Mouse (Mus musculus) T-helper 17 cell (primary cell): ENCODE measurements around the gene Pycard.

Experiments
- in situ Hi-C, 2 experiments: fragments of 300-600 bp; cut with MboI, MseI; formaldehyde crosslinking; loops; 1 replicate in 1 of 2; 2 replicates in 1 of 2; pipeline ENCODE4 v1.15.1; 2025; ENCODE audit warnings: high pct_unique_total_duplicates in 2 of 2

Pycard gene

GRCm38 (mm10) chr7:128004487-128005362, 11.1 kb upstream of the Pycard start:
- in situ Hi-C loops = loop anchor here in 1 of 2 experiments (25.0 kb wide), 1 partner anchor 208 kb away; the partner anchor contains the start of gene Cox6a2

- in situ Hi-C loops = loop anchor here in 1 of 2 experiments (25.0 kb wide), 1 partner anchor 208 kb away; the partner anchor contains the start of gene Cox6a2
Observed at GRCm38 (mm10) chr7:128004150-128004486, 10.5 kb upstream of the Pycard start.

DNA sequence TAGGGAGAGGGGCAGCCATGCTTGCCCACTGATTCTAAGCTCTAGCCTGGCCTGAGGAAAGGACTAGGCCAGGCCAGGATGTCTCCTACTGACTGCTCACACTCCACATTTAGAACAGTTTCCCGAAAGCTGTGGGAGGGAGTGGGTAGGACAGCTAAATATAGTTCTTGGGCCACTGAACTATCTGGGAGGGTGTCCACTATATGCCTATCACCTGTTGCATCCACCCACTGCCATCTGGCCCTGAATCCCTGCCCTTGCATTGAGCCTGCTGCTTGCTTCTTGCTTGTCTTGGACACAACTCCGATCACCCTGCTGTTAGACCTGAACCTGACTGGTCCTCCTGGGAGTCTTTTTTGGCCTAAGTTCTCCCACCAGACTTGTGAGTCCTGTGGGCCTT, 10.0 kb upstream of the Pycard start, which contains the start of gene Trim72:
TSS of gene Trim72 (plus strand) at position 262 of the 400 bp plus-strand sequence.
- in situ Hi-C loops = loop anchor here in 1 of 2 experiments (25.0 kb wide), 1 partner anchor 209 kb away; the partner anchor contains the start of gene Cox6a2

GRCm38 (mm10) chr7:128003098-128003497, 9.4 kb upstream of the Pycard start:
- in situ Hi-C loops = loop anchor here in 1 of 2 experiments (25.0 kb wide), 1 partner anchor 209 kb away; the partner anchor contains the start of gene Cox6a2

DNA sequence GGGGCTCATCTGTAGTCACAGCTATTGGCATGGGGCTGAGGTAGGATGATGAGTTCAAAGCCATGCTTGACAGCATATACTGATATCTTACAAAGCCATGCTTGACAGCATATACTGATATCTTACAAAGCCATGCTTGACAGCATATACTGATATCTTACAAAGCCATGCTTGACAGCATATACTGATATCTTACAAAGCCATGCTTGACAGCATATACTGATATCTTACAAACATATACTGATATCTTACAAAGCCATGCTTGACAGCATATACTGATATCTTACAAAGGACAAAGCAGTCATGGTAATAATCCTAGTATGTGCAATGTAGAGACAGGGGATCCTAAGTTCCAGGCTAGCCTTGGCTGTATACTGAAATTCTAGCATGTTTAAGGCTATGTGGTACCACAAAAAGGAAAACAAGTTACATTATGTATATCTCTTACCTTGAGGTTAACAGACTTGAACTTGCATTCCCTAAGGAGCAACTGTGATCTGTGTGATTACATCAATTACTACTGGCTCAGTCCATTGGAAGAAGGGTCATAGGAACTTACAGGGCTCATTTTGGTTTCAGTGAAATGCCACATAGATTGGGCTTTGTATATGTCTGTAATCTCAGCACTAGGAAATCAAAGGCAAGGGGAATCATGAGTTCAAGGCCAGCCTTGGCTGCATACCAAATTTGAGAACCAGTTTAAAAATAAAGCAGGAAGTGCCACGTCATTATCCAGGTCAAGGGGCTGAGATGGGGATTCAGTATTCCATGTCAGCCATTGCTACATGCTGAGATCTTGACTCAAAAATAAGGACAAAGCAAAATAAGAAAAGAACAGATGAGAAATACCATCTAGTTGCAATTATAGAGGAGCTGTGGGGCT, 6.6 kb upstream of the Pycard start:
- in situ Hi-C loops = loop anchor here in 1 of 2 experiments (25.0 kb wide), 1 partner anchor 212 kb away; the partner anchor contains the start of gene Cox6a2

GRCm38 (mm10) chr7:127999436-127999835, 5.8 kb upstream of the Pycard start:
- in situ Hi-C loops = no loop called here

DNA sequence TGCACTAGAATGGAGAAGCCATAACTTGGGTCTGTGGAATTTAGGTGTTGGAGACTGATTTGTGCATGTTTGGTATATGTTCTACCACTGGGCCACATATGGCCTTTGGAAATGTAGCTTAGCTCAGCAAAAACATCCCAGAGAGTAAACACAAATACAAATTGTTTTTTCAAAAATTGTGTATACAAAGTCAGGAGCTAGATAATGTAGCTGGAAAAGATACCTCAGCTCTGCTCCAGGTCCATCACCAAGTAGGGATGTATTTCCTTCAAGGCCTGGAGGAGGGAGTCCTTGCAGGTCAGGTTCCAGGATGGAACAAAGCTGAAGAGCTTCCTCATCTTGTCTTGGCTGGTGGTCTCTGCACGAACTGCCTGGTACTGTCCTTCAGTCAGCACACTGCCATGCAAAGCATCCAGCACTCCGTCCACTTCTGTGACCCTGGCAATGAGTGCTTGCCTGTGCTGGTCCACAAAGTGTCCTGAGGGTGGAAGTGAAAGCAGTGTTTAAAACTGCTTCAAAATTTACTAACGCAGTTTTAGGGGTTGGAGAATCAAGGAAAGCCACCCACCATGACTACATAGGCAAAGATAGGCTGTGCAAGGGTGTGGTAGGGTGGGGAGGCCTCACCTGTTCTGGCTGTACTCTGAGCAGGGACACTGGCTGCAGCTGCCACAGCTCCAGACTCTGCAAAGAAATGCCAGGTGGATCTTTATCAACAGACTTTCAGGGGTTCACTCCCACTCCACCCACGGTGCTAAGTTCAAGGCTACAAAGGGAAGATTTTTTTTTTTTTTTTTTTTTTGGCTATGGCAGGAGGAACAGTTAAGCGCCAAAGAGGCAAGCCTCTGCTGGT, 953 bp downstream of the Pycard start:
- in situ Hi-C loops = loop anchor here in 1 of 2 experiments (5.0 kb wide), 1 partner anchor 215 kb away; the partner anchor contains the start of gene Cox6a2

- in situ Hi-C loops = loop anchor here in 1 of 2 experiments (5.0 kb wide), 1 partner anchor 215 kb away; the partner anchor contains the start of gene Cox6a2
Observed at GRCm38 (mm10) chr7:127991643-127992487, 1.8 kb downstream of the Pycard start.

- in situ Hi-C loops = loop anchor here in 1 of 2 experiments (10.0 kb wide), 1 partner anchor 1334 kb away; no protein-coding TSS in a partner anchor
Observed at GRCm38 (mm10) chr7:127988904-127989303, 4.8 kb downstream of the Pycard start.

DNA sequence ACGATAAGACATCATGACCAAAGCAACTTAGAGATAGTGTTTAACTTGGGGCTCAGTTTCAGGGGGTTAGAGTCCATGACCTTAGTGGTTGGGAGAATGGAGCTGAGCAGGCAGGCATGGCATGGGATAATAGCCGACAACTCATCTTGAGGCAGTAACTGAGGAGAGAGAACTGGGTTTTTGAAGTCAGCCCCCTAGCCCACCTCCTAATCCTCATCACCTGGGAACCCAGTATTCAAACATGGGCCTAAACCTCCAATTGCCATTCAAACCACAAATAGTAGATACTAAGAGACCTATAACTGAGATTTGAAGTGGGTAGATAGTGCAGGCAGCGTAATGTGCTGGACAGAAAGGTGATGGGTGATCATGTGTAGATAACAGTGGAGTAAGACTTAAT, 13.1 kb downstream of the Pycard start:
- in situ Hi-C loops = loop anchor here in 1 of 2 experiments (10.0 kb wide), 1 partner anchor 1326 kb away; no protein-coding TSS in a partner anchor

- in situ Hi-C loops = no loop called here
Observed at GRCm38 (mm10) chr7:127978856-127979255, 14.8 kb downstream of the Pycard start.

- in situ Hi-C loops = no loop called here
Observed at GRCm38 (mm10) chr7:127974413-127974930, 19.2 kb downstream of the Pycard start.

DNA sequence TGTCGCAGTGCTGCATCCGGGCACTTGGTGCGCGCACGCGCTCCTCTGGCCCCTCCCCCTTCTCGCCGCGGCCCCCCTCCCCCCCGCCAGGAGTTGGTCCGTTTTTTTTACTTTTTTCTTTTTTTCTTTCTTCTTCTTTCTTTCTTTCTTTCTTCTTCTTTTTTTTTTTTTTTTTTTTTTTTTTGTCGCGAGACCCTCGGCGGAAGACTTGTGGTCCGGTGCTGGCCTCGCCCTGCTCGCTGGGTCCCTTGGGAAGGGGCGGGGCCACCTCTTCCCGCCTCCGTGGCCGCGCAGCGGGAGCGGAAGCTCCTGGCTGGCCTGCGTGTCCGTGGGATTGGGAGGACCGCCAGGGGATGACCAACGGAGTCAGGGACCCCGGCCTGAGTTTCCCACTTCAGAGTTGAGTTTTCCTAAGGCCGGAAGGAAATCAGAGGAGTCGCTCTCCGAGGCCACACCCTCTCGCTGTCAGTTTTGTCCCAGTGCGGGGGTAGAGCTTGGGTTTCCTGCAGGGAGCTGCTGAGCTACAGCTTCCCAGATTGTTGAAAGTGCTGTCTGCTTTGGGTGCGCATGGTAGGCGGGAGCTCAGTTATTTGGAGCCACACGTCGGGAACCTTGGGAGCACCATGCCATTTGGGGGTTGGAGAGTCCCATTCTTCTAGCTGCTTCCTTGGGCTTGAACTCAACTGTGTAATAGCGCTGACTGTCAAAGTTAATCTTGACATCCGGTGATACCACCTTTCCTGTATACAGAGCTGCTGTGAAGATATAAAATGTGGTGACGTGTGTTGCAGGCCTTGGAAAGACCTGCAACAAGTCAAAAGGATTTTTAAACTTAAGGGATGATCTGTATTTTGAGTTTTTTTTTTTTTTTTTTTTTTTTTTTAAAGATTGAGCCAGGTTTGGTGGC, 25.5 kb downstream of the Pycard start:
- in situ Hi-C loops = no loop called here

GRCm38 (mm10) chr7:127967004-127967921, 26.4 kb downstream of the Pycard start, which contains the start of gene Fus:
Gene Fus (plus strand): TSS chr7:127967457.
- in situ Hi-C loops = no loop called here

GRCm38 (mm10) chr7:127966371-127966918, 27.2 kb downstream of the Pycard start:
- in situ Hi-C loops = no loop called here

DNA sequence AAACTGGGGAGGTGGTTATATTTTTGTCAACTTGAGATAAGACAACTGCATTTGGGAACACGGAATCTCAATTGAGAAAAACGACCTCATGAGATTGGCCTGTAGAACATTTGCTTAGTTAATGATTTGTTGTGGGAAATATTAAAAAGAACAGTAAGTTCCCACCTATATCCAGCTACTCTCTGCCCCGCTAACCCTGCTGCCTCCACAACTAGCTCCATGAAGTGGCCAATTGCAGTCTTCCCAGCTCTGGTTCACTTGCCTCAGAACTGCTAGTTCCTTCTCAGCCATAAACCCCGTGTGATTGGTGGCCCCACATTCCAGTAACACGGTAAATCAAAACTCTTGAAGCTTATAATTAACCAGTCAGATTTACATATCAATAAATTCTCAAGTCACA, 34.3 kb downstream of the Pycard start:
- in situ Hi-C loops = no loop called here
